Mouse (Mus musculus) CH12.LX (cell line): ENCODE results near the gene Fam193a. TPM values are rescaled to one million over a fixed set of nuclear protein-coding genes. Genes with fewer than 3 reads are reported as not detected.

Source experiments
- DNase-seq: peaks from one replicate; pipeline ENCODE4 v3.0.0-alpha.2; 2013; ENCODE audit errors: extremely low read depth
- H3K27ac ChIP-seq: 2 replicates; pipeline ENCODE4 v1.5.1; 2012; ENCODE audit warnings: low read depth, mild to moderate bottlenecking, control low read depth, moderate library complexity; ENCODE audit not compliant: insufficient read depth
- H3K27me3 ChIP-seq: replicated peaks from 2 replicates; pipeline ENCODE3; 2012; ENCODE audit warnings: inconsistent platforms
- H3K36me3 ChIP-seq, 2 experiments: replicated peaks in 1 of 2; 2 replicates each; pipeline versions ENCODE3 to v1.6.1; 2012; ENCODE audit warnings: inconsistent platforms in 1 of 2, low read length in 1 of 2, mild to moderate bottlenecking in 1 of 2, mixed read lengths in 1 of 2, moderate library complexity in 1 of 2; ENCODE audit not compliant: control insufficient read depth in 1 of 2, insufficient read depth in 1 of 2
- H3K4me1 ChIP-seq, 2 experiments: 2 replicates each; pipeline ENCODE4 v1.6.1; 2012; ENCODE audit warnings: inconsistent platforms in 1 of 2, moderate library complexity in 1 of 2; ENCODE audit not compliant: insufficient read depth in 2 of 2, control insufficient read depth in 1 of 2
- H3K4me2 ChIP-seq: 2 replicates; pipeline ENCODE4 v1.6.1; 2012; ENCODE audit warnings: low read depth, mild to moderate bottlenecking, control low read depth; ENCODE audit not compliant: poor library complexity, insufficient read depth, severe bottlenecking
- H3K4me3 ChIP-seq, 3 experiments: fragments of 150-350 bp in 1 of 3; sonication (generic) in 1 of 3; replicated peaks in 1 of 3; 2 replicates each; pipeline versions ENCODE3 to v1.5.1; 2011 to 2012; ENCODE audit warnings: low read depth in 2 of 3, low read length in 2 of 3, mild to moderate bottlenecking in 2 of 3, moderate library complexity in 2 of 3, control low read depth in 1 of 3, improper control_type of control experiment in 1 of 3, inconsistent platforms in 1 of 3, mixed read lengths in 1 of 3; ENCODE audit not compliant: poor library complexity in 1 of 3
- H3K79me2 ChIP-seq: replicated peaks from 2 replicates; pipeline ENCODE4 v1.6.1; 2012; ENCODE audit warnings: mild to moderate bottlenecking, moderate library complexity; ENCODE audit not compliant: control insufficient read depth, poor library complexity, insufficient read depth, severe bottlenecking; ENCODE audit errors: extremely low read depth
- H3K9ac ChIP-seq: 2 replicates; pipeline ENCODE4 v1.6.1; 2012; ENCODE audit warnings: low read depth, mild to moderate bottlenecking, control low read depth, moderate library complexity; ENCODE audit not compliant: insufficient read depth
- H3K9me3 ChIP-seq: replicated peaks from 2 replicates; pipeline ENCODE3; 2012; ENCODE audit warnings: low read length, inconsistent platforms, mixed read lengths
- BHLHE40 ChIP-seq: IDR thresholded peaks from 2 replicates; pipeline ENCODE4 v1.6.1; 2011; ENCODE audit warnings: mild to moderate bottlenecking, low read depth, low read length, improper control_type of control experiment
- CTCF ChIP-seq, 2 experiments: IDR thresholded peaks in 1 of 2; conservative IDR thresholded peaks in 1 of 2; 2 replicates each; pipeline ENCODE4 v1.5.1; 2011 to 2012; ENCODE audit warnings: low read depth in 2 of 2, low read length in 2 of 2, improper control_type of control experiment in 1 of 2, inconsistent platforms in 1 of 2, mild to moderate bottlenecking in 1 of 2, moderate library complexity in 1 of 2
- ELF1 ChIP-seq: IDR thresholded peaks from 2 replicates; pipeline ENCODE4 v1.6.1; 2014; ENCODE audit warnings: low read depth, mild to moderate bottlenecking, inconsistent platforms, low read length, improper control_type of control experiment
- EP300 ChIP-seq: IDR thresholded peaks from 2 replicates; pipeline ENCODE4 v1.6.1; 2011; ENCODE audit warnings: low read length, improper control_type of control experiment
- ETS1 ChIP-seq: conservative IDR thresholded peaks from 2 replicates; pipeline ENCODE4 v1.6.1; 2012; ENCODE audit warnings: low read depth, mild to moderate bottlenecking, inconsistent platforms, low read length, improper control_type of control experiment, moderate library complexity
- GABPA ChIP-seq: IDR thresholded peaks from 2 replicates; pipeline ENCODE4 v1.6.1; 2012; ENCODE audit warnings: low read depth, low read length, improper control_type of control experiment, inconsistent platforms; ENCODE audit not compliant: insufficient replicate concordance
- HCFC1 ChIP-seq: IDR thresholded peaks from 2 replicates; pipeline ENCODE4 v1.6.1; 2012; ENCODE audit warnings: low read depth, mild to moderate bottlenecking, inconsistent platforms, low read length, improper control_type of control experiment
- IRF4 ChIP-seq: IDR thresholded peaks from 2 replicates; pipeline ENCODE4 v1.6.1; 2014; ENCODE audit warnings: low read depth, mild to moderate bottlenecking, inconsistent platforms, low read length, improper control_type of control experiment
- JUND ChIP-seq: conservative IDR thresholded peaks from 2 replicates; pipeline ENCODE4 v1.6.1; 2011; ENCODE audit warnings: low read depth, low read length, improper control_type of control experiment
- MAFK ChIP-seq: IDR thresholded peaks from 2 replicates; pipeline ENCODE4 v1.6.1; 2011; ENCODE audit warnings: low read length, improper control_type of control experiment; ENCODE audit not compliant: insufficient replicate concordance
- MAX ChIP-seq: IDR thresholded peaks from 2 replicates; pipeline ENCODE4 v1.6.1; 2011; ENCODE audit warnings: low read length, improper control_type of control experiment
- MEF2A ChIP-seq: IDR thresholded peaks from 2 replicates; pipeline ENCODE4 v1.6.1; 2014; ENCODE audit warnings: low read depth, mild to moderate bottlenecking, inconsistent platforms, low read length, improper control_type of control experiment, borderline replicate concordance
- MXI1 ChIP-seq: IDR thresholded peaks from 2 replicates; pipeline ENCODE4 v1.6.1; 2011; ENCODE audit warnings: mild to moderate bottlenecking, low read depth, low read length, improper control_type of control experiment
- MYC ChIP-seq: IDR thresholded peaks from 2 replicates; pipeline ENCODE4 v1.6.1; 2011; ENCODE audit warnings: low read depth, mild to moderate bottlenecking, improper control_type of control experiment, low read length
- NELFE ChIP-seq: IDR thresholded peaks from 2 replicates; pipeline ENCODE4 v1.6.1; 2011; ENCODE audit warnings: low read depth, low read length, improper control_type of control experiment
- POLR2A ChIP-seq: IDR thresholded peaks from 2 replicates; pipeline ENCODE4 v1.6.1; 2011; ENCODE audit warnings: low read depth, mild to moderate bottlenecking, improper control_type of control experiment, low read length
- POLR2AphosphoS2 ChIP-seq: IDR thresholded peaks from 2 replicates; pipeline ENCODE4 v1.6.1; 2011; ENCODE audit warnings: low read depth, low read length, improper control_type of control experiment
- SIN3A ChIP-seq: IDR thresholded peaks from 2 replicates; pipeline ENCODE4 v1.6.1; 2012; ENCODE audit warnings: low read length, improper control_type of control experiment, inconsistent platforms
- SMC3 ChIP-seq: IDR thresholded peaks from 2 replicates; pipeline ENCODE4 v1.6.1; 2011; ENCODE audit warnings: low read depth, low read length, improper control_type of control experiment
- USF1 ChIP-seq: IDR thresholded peaks from 2 replicates; pipeline ENCODE4 v1.6.1; 2014; ENCODE audit warnings: low read depth, mild to moderate bottlenecking, inconsistent platforms, low read length, improper control_type of control experiment
- USF2 ChIP-seq: conservative IDR thresholded peaks from 2 replicates; pipeline ENCODE4 v1.6.1; 2011; ENCODE audit warnings: low read depth, low read length, improper control_type of control experiment
- ZNF384 ChIP-seq: IDR thresholded peaks from 2 replicates; pipeline ENCODE4 v1.6.1; 2012; ENCODE audit warnings: low read depth, low read length, improper control_type of control experiment, inconsistent platforms
- dilution Hi-C: fragments of 300-500 bp; cut with MboI; formaldehyde crosslinking; loops from 2 replicates; pipeline ENCODE4 v1.14.3; 2020; ENCODE audit warnings: low sequenced_read_pairs; ENCODE audit not compliant: extremely low pct_unique_long_range_greater_than_20kb, extremely low pct_ligation_motif_present
- in situ Hi-C: fragments of 300-500 bp; cut with MboI; formaldehyde crosslinking; loops from 3 replicates; pipeline ENCODE4 v1.14.3; 2019; ENCODE audit warnings: low sequenced_read_pairs, low pct_ligation_motif_present, low pct_unique_long_range_greater_than_20kb, mixed read lengths
- polyA plus RNA-seq: library from polyadenylated mRNA; unstranded; fragments of >175 nt; gene quantifications from 2 replicates; pipeline ENCODE4 v1.2.1, GENCODE M21; 2012; ENCODE audit warnings: low read depth; ENCODE audit not compliant: insufficient read length
- total RNA-seq, 2 experiments: library from RNA; depleted of rRNA; stranded (reverse); fragments of 300-350 nt in 1 of 2; fragments of >200 nt in 1 of 2; gene quantifications; 2 replicates each; pipeline ENCODE4 v1.2.3; 2012 to 2014

The Fam193a gene
- total and polyA plus RNA-seq, 3 experiments: 3.6 to 19.0 (median 8.5) TPM

DNA sequence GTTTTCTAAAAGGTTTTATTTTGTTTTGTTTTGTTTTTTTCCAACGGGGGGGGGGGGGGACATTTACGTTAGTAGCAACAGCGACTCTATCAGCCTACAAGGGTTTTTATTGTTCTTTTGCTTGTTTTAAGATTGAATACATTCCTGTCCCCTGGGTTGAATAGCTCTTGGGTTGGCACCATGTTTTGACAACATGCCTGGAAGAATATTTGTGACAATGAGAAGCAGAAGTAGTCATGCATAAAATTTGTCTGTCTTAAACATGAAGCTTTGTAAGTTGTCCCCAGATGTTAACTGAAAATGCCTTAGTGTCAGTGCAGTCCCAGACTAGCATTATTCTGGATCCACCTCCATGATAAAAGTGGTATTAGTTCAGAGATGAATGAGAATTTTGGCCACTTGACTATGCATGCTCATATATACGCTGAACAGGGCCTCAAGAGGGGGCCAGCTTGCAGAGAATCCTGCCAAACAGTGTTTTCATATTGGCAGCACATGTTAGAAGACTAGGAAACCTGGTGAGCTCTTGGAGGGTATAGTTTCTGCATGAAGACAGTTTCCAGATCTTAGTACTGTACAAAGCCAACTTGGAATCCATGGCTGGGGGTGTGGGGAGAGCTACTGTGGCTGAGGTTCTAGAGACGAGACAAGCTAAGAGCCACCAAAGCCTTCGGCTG lies 119.1 kb downstream of the Fam193a start:
- Histone ChIP-seq H3K4me2 (no peak overlapping the region), H3K36me3 (peaks cover 6 to 12% of the 10 kb centered on the region in 2 experiments), H3K4me1 (peaks cover 4 to 21% of the 10 kb centered on the region in 2 experiments; a peak in 2 of 4 replicates), H3K79me2 (no peaks in the 10 kb centered on the region), H3K9me3 (no peaks in the 10 kb centered on the region), H3K9ac (no peak overlapping the region), H3K27ac (no peak overlapping the region), H3K4me3 (no peak overlapping the region), H3K27me3 (no peaks in the 10 kb centered on the region)
- no peak for DNase-seq
- in situ Hi-C loops: no loop called here
- dilution Hi-C loops: no loop called here
- no peak for TF ChIP-seq MAX
- TF ChIP-seq SIN3A: no peak
- TF ChIP-seq NELFE: no peak

DNA sequence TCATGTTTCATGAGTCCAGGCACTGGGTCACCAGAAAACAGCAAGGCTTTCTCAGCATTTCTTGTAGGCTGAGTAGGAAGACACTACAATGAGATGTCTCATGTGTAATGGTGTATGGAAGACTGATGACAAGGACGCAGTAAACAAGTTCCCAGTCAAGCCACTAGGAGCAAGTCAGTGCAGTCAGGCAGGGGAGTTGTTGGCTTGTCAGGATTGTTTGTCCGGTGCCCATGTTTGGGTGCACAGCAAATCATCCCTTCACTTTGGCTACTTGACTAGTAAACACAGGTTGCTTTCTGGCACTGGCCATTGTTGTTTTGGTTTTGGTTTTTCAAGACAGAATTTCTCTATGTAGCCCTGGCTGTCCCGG lies 119.7 kb downstream of the Fam193a start:
- H3K4me1 ChIP-seq: peaks cover 4 to 21% of the 10 kb centered on the region in 2 experiments; a peak in 2 of 4 replicates
- H3K36me3 ChIP-seq: peaks cover 6 to 12% of the 10 kb centered on the region in 2 experiments

GRCm38 (mm10) chr5:34496745-34497144 lies 127.0 kb downstream of the Fam193a start:
- dilution Hi-C loops: no loop called here
- no peaks in the 10 kb centered on the region for H3K27me3 ChIP-seq
- H3K9ac ChIP-seq: no peak overlapping the region
- peaks cover 36 to 64% of the 10 kb centered on the region in 2 experiments for H3K36me3 ChIP-seq
- in situ Hi-C loops: no loop called here
- TF ChIP-seq USF2: no peak
- no peak for TF ChIP-seq BHLHE40
- no peak for TF ChIP-seq MAFK
- no peak for TF ChIP-seq SMC3
- no peak for TF ChIP-seq ELF1
- TF ChIP-seq GABPA: no peak
- no peak for TF ChIP-seq MXI1
- TF ChIP-seq POLR2AphosphoS2: no peak
- TF ChIP-seq MYC: no peak
- no peak for TF ChIP-seq ETS1
- TF ChIP-seq NELFE: no peak
- TF ChIP-seq EP300: no peak
- no peak for TF ChIP-seq USF1
- TF ChIP-seq HCFC1: no peak
- TF ChIP-seq, all 38 proteins: peak for 0
- no peaks in the 10 kb centered on the region for H3K79me2 ChIP-seq
- H3K4me2 ChIP-seq: no peak overlapping the region
- H3K4me1 ChIP-seq: peaks cover 0 to 13% of the 10 kb centered on the region in 2 experiments; a peak in 2 of 4 replicates
- no peaks in the 10 kb centered on the region for H3K9me3 ChIP-seq
- no peak overlapping the region for H3K4me3 ChIP-seq
- no peak for DNase-seq
- no peak overlapping the region for H3K27ac ChIP-seq

More for the DNA sequence above, 119.7 kb downstream of the Fam193a start:
- Histone ChIP-seq H3K9me3 (no peaks in the 10 kb centered on the region), H3K79me2 (no peaks in the 10 kb centered on the region), H3K27me3 (no peaks in the 10 kb centered on the region), H3K9ac (no peak overlapping the region), H3K4me2 (no peak overlapping the region), H3K4me3 (no peak overlapping the region), H3K27ac (no peak overlapping the region)
- no peak for DNase-seq
- in situ Hi-C loops (no loop called here), dilution Hi-C loops (no loop called here)
- TF ChIP-seq JUND (no peak), ETS1 (no peak), ZNF384 (no peak), IRF4 (no peak), CTCF (conservative IDR thresholded peaks at IDR 0.05 in 1 of 2, IDR thresholded peaks at IDR 0.05 in 1 of 2; ENCODE audit: low read depth in 2 of 2, low read length in 2 of 2) (no peak), MXI1 (no peak), MEF2A (no peak), POLR2A (no peak)
